Mouse (Mus musculus) bone marrow macrophage, adult 2 months (primary cell): ENCODE results near the gene Camk2g.

Source experiments
- CTCF ChIP-seq: IDR thresholded peaks from 2 replicates; pipeline ENCODE4 v1.5.1; 2012; ENCODE audit warnings: low read depth, mild to moderate bottlenecking, low read length, moderate library complexity
- POLR2A ChIP-seq: IDR thresholded peaks from 2 replicates; pipeline ENCODE4 v1.6.1; 2012; ENCODE audit warnings: mild to moderate bottlenecking, low read depth, low read length, borderline replicate concordance

DNA sequence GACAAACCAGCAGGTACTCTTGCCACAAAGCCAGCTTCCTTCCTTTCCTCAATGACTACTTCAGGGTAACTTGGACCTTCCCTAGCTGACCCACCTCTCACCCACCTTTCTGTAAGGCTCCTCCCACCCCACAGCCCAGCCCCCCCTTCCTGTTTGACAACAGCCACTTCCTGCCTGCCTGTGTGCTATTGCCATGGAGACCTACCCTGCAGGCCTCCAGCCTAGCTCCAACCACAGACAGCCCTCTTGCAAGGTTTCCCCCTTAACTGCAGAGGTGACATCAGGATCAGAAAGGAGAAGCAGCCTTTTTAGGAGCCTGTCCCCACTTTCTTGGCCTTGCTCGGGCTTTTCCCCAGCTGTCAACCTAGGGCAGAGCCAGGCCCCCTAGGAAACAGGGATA lies 8.7 kb downstream of the Camk2g start:
- TF ChIP-seq CTCF: no peak
- TF ChIP-seq POLR2A: no peak
